Mouse (Mus musculus): ENCODE measurements around the gene Snx10. TPM values are rescaled to one million over a fixed set of nuclear protein-coding genes. Genes with fewer than 3 reads are reported as not detected.

Snx10 gene
- polyA plus RNA-seq, 1 experiment from 2014 or later, result 40.1 TPM

DNA sequence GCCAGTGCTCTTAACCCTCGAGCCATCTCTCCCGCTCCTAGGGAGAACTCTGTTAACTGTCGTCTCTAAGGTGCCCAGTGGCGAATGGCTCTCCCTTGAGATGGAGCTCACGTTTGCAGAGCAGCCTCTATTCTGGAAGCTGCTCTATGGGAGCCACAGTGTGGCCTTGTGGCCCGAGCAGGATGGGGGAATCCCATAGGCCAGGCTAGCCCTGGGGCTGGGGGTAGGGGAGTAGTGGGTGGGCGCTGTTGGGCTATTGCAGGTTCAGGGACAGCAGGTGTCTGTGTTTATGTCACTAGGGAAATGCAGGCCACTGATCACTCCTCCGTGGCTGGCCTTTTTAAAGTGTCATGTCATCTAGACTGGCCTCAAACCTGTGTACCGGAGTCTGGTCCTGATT lies 58.4 kb downstream of the Snx10 start:
- no peak overlapping the region for H3K4me3 ChIP-seq (ENCODE audit: low read depth, low read length)
- no peaks in the 10 kb centered on the region; the same call in 1 of the 2 replicates for H3K36me3 ChIP-seq (ENCODE audit: control insufficient read depth, insufficient read depth, low read length)
- no peak for ATAC-seq (replicated peaks; ENCODE audit: low FRiP score)
- H3K9me3 ChIP-seq (ENCODE audit: control insufficient read depth, low read length), result no peaks in the 10 kb centered on the region
- no peak overlapping the region for H3K27ac ChIP-seq (ENCODE audit: low read depth, low read length)
- no peaks in the 10 kb centered on the region for H3K27me3 ChIP-seq (ENCODE audit: control insufficient read depth, insufficient read depth, low read length)
- H3K9ac ChIP-seq (ENCODE audit: low read length), result no peak overlapping the region
- peak; percentile 52 for DNase-seq (ENCODE audit: low spot score)
- no peak overlapping the region for H3K4me2 ChIP-seq (ENCODE audit: low read depth, low read length, severe bottlenecking)
- no peaks in the 10 kb centered on the region; the same call in 1 of the 2 replicates for H3K4me1 ChIP-seq (replicated peaks; ENCODE audit: control insufficient read depth, insufficient read depth, low read length)
- 88% methylated on average over 9 of the region's 9 CpGs for WGBS

DNA sequence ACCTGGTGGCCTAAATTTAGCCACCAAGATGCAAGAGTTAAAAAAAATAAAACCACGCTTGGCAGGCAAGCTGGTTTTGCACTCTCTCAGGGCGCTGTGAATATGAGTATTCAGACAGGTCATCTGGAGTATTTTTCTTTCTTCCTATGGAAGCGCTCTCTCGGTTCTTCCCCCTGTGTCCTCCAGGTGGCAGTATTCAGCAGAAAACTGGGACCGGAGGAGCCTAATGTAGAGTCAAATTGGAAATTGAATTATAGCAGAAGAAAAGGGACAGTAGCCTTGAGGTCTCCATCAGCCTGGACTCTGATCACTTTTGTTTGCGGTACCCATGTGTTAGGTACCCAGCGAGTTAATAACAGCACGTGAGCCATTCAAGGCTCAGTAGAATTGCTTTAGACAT lies 62.3 kb downstream of the Snx10 start:
- 40% methylated on average over 8 of the region's 8 CpGs for WGBS
- H3K4me1 ChIP-seq (replicated peaks; ENCODE audit: control insufficient read depth, insufficient read depth, low read length), result no peaks in the 10 kb centered on the region; the same call in 1 of the 2 replicates
- DNase-seq (ENCODE audit: low spot score), result peak; percentile 69
- H3K4me2 ChIP-seq (ENCODE audit: low read depth, low read length, severe bottlenecking), result no peak overlapping the region
- no peaks in the 10 kb centered on the region for H3K9me3 ChIP-seq (ENCODE audit: control insufficient read depth, low read length)
- H3K27me3 ChIP-seq (ENCODE audit: control insufficient read depth, insufficient read depth, low read length), result no peaks in the 10 kb centered on the region
- ATAC-seq (replicated peaks; ENCODE audit: low FRiP score), result 0 out of 2 replicates have a peak, but pooled peaks have one; percentile 24
- H3K4me3 ChIP-seq (ENCODE audit: low read depth, low read length), result no peak overlapping the region
- H3K9ac ChIP-seq (ENCODE audit: low read length), result no peak overlapping the region
- H3K36me3 ChIP-seq (ENCODE audit: control insufficient read depth, insufficient read depth, low read length), result no peaks in the 10 kb centered on the region; the same call in 1 of the 2 replicates
- no peak overlapping the region for H3K27ac ChIP-seq (ENCODE audit: low read depth, low read length)

DNA sequence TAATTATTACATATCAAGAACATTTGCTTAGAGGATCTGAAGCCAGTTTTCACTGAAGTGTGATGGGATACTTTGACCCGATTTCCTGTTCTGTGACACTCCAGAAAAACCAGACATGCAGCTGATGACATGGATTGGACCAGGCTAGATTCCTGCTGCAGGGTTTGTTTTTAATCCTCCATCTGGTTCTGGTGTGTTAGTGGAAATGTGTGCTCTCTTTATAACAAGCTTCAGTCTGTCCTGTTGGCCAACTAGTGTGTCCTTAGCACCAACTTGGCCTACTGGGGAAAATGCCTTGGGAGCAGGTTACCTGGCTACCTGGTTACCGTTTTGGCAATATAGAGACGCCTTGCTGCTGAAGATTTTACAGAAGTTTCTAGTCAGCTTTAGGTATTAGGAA lies 63.6 kb downstream of the Snx10 start:
- Histone ChIP-seq H3K27me3 (ENCODE audit: control insufficient read depth, insufficient read depth, low read length) (no peaks in the 10 kb centered on the region), H3K4me2 (ENCODE audit: low read depth, low read length, severe bottlenecking) (no peak overlapping the region), H3K36me3 (ENCODE audit: control insufficient read depth, insufficient read depth, low read length) (no peaks in the 10 kb centered on the region; the same call in 1 of the 2 replicates), H3K9me3 (ENCODE audit: control insufficient read depth, low read length) (no peaks in the 10 kb centered on the region), H3K4me1 (replicated peaks; ENCODE audit: control insufficient read depth, insufficient read depth, low read length) (no peaks in the 10 kb centered on the region; the same call in 1 of the 2 replicates), H3K9ac (ENCODE audit: low read length) (no peak overlapping the region), H3K4me3 (ENCODE audit: low read depth, low read length) (no peak overlapping the region), H3K27ac (ENCODE audit: low read depth, low read length) (no peak overlapping the region)
- 92% methylated on average over 3 of the region's 3 CpGs for WGBS
- no peak for DNase-seq (ENCODE audit: low spot score)
- ATAC-seq (replicated peaks; ENCODE audit: low FRiP score), result no peak

DNA sequence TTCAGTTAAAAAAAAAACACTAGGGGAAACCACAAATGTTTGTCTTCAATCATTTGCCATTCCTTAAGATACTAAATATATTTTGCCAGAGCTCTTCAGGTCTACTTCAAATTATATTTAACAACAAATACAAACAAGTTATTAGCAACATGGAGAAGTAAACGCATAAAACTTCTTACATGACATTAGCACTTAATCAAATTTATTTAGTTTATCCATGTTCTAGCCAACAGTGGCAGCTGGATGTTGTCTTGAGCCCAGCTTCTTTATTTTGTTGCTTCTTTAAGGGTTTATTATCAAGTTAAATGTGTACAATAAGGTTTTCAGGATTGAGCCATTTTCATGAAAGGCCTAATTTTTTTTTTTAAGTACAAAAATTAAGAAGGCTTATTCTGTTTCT lies 67.6 kb downstream of the Snx10 start:
- no peaks in the 10 kb centered on the region for H3K36me3 ChIP-seq (ENCODE audit: control insufficient read depth, insufficient read depth, low read length)
- H3K27me3 ChIP-seq (ENCODE audit: control insufficient read depth, insufficient read depth, low read length), result no peaks in the 10 kb centered on the region
- H3K4me1 ChIP-seq (replicated peaks; ENCODE audit: control insufficient read depth, insufficient read depth, low read length), result peaks cover 7% of the 10 kb centered on the region; the same call in 1 of the 2 replicates
- no peak overlapping the region for H3K27ac ChIP-seq (ENCODE audit: low read depth, low read length)
- H3K4me2 ChIP-seq (ENCODE audit: low read depth, low read length, severe bottlenecking), result no peak overlapping the region
- ATAC-seq (replicated peaks; ENCODE audit: low FRiP score) (no peak), DNase-seq (ENCODE audit: low spot score) (no peak)
- no peaks in the 10 kb centered on the region for H3K9me3 ChIP-seq (ENCODE audit: control insufficient read depth, low read length)
- H3K4me3 ChIP-seq (ENCODE audit: low read depth, low read length), result no peak overlapping the region
- 80% methylated on average over 1 of the region's 1 CpGs for WGBS
- H3K9ac ChIP-seq (ENCODE audit: low read length), result no peak overlapping the region

DNA sequence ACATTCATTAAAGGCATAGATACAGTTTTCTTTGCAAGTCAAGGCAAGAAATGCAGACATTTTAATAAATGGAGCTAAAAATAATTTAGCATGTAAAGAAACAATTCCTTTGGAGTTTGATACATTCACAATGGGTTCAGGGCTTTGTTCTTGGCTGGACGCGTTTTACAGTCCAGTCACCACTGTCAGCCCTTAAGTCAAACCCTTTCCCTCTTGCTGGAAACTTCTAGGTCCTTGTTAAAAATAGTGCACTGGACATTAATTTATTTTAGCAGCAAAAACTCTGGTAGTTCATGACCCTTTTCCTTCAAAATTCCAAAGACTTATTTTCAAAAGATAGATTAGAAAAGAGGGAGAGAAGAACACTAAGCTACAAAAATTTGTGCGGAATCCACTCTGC lies 68.1 kb downstream of the Snx10 start:
- 7% methylated on average over 3 of the region's 3 CpGs for WGBS
- Histone ChIP-seq H3K4me2 (ENCODE audit: low read depth, low read length, severe bottlenecking) (peak overlapping the region; percentile 90), H3K36me3 (ENCODE audit: control insufficient read depth, insufficient read depth, low read length) (no peaks in the 10 kb centered on the region), H3K27ac (ENCODE audit: low read depth, low read length) (peak overlapping the region; percentile 86; the same call in 1 of the 2 replicates), H3K4me1 (replicated peaks; ENCODE audit: control insufficient read depth, insufficient read depth, low read length) (peaks cover 7% of the 10 kb centered on the region; the same call in 1 of the 2 replicates), H3K9ac (ENCODE audit: low read length) (peak overlapping the region; percentile 70), H3K9me3 (ENCODE audit: control insufficient read depth, low read length) (no peaks in the 10 kb centered on the region), H3K4me3 (ENCODE audit: low read depth, low read length) (peak overlapping the region; percentile 40), H3K27me3 (ENCODE audit: control insufficient read depth, insufficient read depth, low read length) (no peaks in the 10 kb centered on the region)
- ATAC-seq (replicated peaks; ENCODE audit: low FRiP score), result no peak
- no peak for DNase-seq (ENCODE audit: low spot score)

DNA sequence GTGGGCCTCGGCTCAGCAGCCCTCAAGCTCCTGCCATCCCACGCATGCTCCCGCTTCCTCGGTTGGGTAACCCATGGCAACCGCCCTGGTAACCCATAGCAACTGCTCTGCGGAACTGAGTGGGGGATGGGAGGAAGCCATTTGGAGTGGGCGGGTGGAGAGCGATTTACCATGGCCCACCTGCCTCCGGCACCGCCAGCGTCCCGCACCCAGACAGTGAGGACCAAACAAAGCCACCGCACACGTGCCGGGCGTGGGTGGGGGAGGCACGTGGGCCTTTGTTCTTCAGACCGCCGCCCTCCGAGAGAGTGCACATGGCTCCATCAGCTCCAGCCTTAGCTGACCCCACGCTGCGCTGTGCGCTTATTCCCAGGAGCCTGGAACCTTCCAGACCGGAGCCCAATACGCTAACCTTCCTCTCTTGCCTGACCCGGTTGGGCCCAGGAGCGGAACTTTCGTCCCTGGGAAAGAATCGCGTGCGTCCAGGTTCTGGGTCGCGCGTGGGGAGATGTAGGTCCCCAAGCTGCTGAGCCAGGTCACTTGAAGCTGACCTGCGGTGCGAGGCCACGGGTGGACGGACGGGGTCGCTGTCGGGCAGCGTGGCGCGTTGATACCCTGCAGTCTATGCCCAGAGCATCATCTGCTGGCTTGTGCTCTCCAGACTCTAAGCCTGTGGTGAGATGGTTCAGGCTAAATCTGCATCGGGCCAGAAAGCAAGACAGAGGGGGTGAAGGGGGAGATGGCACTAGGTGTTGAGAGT lies 68.8 kb downstream of the Snx10 start:
- Histone ChIP-seq H3K36me3 (ENCODE audit: control insufficient read depth, insufficient read depth, low read length) (no peaks in the 10 kb centered on the region), H3K27me3 (ENCODE audit: control insufficient read depth, insufficient read depth, low read length) (no peaks in the 10 kb centered on the region), H3K4me1 (replicated peaks; ENCODE audit: control insufficient read depth, insufficient read depth, low read length) (peaks cover 7% of the 10 kb centered on the region; the same call in 1 of the 2 replicates), H3K9me3 (ENCODE audit: control insufficient read depth, low read length) (no peaks in the 10 kb centered on the region), H3K4me3 (ENCODE audit: low read depth, low read length) (peak overlapping the region; percentile 40), H3K4me2 (ENCODE audit: low read depth, low read length, severe bottlenecking) (peak overlapping the region; percentile 90), H3K27ac (ENCODE audit: low read depth, low read length) (peak overlapping the region; percentile 86), H3K9ac (ENCODE audit: low read length) (peak overlapping the region; percentile 70)
- under 1% methylated on average over 45 of the region's 45 CpGs for WGBS
- DNase-seq (ENCODE audit: low spot score), result peak; percentile 92
- peak; percentile 96 for ATAC-seq (replicated peaks; ENCODE audit: low FRiP score)

DNA sequence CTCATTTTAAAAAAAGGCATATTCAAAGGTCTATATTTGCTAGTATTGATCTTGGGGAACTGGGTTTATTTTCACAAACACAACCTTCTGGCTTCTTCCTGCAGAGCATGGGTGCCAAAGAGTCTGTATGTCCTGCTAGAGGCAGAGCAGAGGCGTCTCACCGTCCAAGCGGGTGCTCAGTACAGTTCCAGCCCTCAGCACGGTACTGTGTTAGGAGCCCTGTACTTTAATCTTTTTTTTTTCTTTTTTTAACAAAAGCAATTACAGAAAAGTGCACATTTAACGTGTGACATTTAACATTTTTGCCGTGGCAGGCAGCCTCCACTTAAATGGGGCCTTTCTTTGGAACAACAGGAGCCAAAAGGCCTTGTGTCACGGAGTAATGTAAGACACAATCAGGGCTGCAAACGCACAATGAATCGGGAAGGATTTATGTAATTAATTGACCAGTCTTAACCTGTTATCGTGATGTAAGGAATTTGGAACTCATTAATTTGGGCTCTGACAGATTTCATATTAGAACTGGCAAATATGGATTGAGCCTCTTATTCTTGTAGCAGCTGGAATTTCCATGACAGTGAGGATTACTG lies 69.8 kb downstream of the Snx10 start:
- Histone ChIP-seq H3K27ac (ENCODE audit: low read depth, low read length) (0 out of 2 replicates have a peak overlapping the region, but pooled peaks have one; percentile 86), H3K4me1 (replicated peaks; ENCODE audit: control insufficient read depth, insufficient read depth, low read length) (peaks cover 7% of the 10 kb centered on the region; the same call in 1 of the 2 replicates), H3K4me3 (ENCODE audit: low read depth, low read length) (no peak overlapping the region), H3K9ac (ENCODE audit: low read length) (no peak overlapping the region), H3K4me2 (ENCODE audit: low read depth, low read length, severe bottlenecking) (no peak overlapping the region), H3K36me3 (ENCODE audit: control insufficient read depth, insufficient read depth, low read length) (no peaks in the 10 kb centered on the region), H3K9me3 (ENCODE audit: control insufficient read depth, low read length) (no peaks in the 10 kb centered on the region), H3K27me3 (ENCODE audit: control insufficient read depth, insufficient read depth, low read length) (no peaks in the 10 kb centered on the region)
- WGBS, result 36% methylated on average over 10 of the region's 10 CpGs
- ATAC-seq (replicated peaks; ENCODE audit: low FRiP score) (no peak; the same call in 1 of the 2 replicates), DNase-seq (ENCODE audit: low spot score) (peak; percentile 49)

DNA sequence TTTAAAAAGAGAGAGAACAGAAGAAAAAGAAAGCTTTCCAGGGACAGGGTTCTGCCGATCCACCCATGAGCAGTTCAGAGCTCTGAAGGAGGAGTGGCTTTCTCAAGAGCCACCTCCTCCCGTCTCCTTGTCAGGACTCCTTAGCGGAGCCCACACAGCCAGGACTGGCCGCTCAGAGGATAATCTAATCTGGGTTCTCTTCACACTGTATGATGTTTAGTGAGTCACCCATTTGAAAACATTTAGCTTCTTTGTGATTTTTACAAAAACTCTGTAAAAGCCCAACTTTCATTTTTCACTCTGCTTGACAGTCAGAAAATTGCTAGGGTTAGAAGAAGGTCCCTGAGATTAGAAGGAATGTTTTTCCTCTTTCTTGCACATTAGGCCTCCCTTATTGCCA lies 70.8 kb downstream of the Snx10 start:
- Histone ChIP-seq H3K9ac (ENCODE audit: low read length) (no peak overlapping the region), H3K4me1 (replicated peaks; ENCODE audit: control insufficient read depth, insufficient read depth, low read length) (peaks cover 7% of the 10 kb centered on the region; the same call in 1 of the 2 replicates), H3K4me2 (ENCODE audit: low read depth, low read length, severe bottlenecking) (no peak overlapping the region), H3K4me3 (ENCODE audit: low read depth, low read length) (no peak overlapping the region), H3K27ac (ENCODE audit: low read depth, low read length) (no peak overlapping the region), H3K27me3 (ENCODE audit: control insufficient read depth, insufficient read depth, low read length) (no peaks in the 10 kb centered on the region), H3K9me3 (ENCODE audit: control insufficient read depth, low read length) (no peaks in the 10 kb centered on the region), H3K36me3 (ENCODE audit: control insufficient read depth, insufficient read depth, low read length) (no peaks in the 10 kb centered on the region)
- no peak for ATAC-seq (replicated peaks; ENCODE audit: low FRiP score)
- DNase-seq (ENCODE audit: low spot score), result no peak
- 49% methylated on average over 4 of the region's 4 CpGs for WGBS

Measured in forebrain, embryonic 11.5 days (tissue).